Mouse (Mus musculus) layer of hippocampus, postnatal 14 days (tissue): Measurements from ENCODE around the gene App. TPM values are rescaled to one million over a fixed set of nuclear protein-coding genes. Genes with fewer than 3 reads are reported as not detected.
A peak's percentile ranks its signal among the peaks of the same experiment; 100 is the strongest.

Experiments used
- DNase-seq, 2 experiments: peaks; one replicate each; pipeline ENCODE4 v3.0.0; 2021 to 2022; ENCODE audit warnings: low spot score in 2 of 2, mixed read lengths in 1 of 2
- total RNA-seq, 2 experiments: library from RNA; stranded (reverse); gene quantifications; 2 replicates each; pipeline ENCODE4 v1.2.3; 2021

Gene App
- total RNA-seq, 2 experiments from 2014 or later = 1,197 to 1,205 TPM

- peak in 1 of 2 experiments; percentile 32 for DNase-seq
These were observed 256.8 kb downstream of the App start for GRCm38 (mm10) chr16:84916772-84917171.

- DNase-seq = no peak
These were observed 261.9 kb downstream of the App start for GRCm38 (mm10) chr16:84911477-84912165.

- no peak for DNase-seq
These were observed 270.6 kb downstream of the App start for GRCm38 (mm10) chr16:84902995-84903394.
